Mouse (Mus musculus) skeletal muscle tissue, adult 2 months (tissue): ENCODE data around the gene Cib2.

Experiments
- DNase-seq: peaks from one replicate; pipeline ENCODE4 v3.0.0-alpha.2; 2012; ENCODE audit warnings: low read depth, low spot score

Gene Cib2

DNA sequence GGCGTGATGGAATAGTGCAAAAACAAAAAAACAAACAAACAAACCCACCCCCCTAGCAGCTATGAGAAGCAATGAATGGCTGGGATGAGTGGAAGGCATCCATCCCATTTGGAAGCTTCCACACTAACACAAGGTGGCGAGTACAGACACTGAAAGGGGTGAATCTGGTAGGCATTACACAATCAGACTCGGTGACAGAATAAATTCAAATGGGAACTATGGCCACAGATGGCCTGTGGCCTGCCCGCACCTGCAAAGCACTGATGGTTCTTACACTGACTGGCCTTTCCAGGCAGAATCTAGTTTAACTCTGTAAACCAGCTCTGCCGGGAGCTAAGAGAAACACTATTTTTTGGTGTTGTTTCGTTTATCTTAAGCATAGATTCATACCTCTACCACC, 60.7 kb downstream of the Cib2 start:
- no peak for DNase-seq
